In the genomic region with DNA sequence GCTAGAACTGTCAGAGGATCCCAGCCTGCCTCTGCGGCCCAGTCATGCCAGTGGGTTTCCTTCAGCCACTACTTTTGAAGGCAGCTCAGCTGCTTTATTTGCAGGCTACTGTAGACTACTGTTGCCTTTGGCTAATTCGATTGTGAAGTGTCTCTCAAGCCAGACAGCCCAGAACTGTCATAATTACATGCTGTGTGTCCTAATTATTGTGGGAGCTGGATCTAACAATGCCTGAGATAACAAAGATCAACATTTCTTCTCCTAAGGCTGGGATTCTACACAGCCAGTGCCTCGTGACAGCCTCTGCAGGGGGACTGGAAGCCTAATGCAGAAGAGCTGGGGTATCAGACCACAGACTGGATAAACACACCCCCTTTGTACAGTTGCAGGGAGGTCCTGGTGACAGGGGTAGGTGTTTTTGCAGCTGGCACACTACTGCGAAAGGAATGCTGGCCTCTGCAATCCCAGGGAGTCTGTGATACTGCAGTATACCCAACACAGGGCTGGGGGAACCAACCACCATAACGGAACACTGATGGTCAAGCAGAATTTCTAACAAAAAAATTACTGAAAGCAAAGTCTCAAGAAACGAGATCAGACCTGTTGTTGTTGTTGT, we compare ENCODE assay signal across 12 mouse cellular contexts.
DNase-seq lines count a peak whose midpoint lies in the region; ATAC-seq and TF ChIP-seq lines count a peak whose summit lies in the region.
"Had no signal": no experiment of that assay in that cellular context is flagged by ENCODE, and none has a peak within 500 bp of the region (broad histone marks: within the 10 kb centered on the region; RNA-seq: fewer than 3 reads in every experiment).

No protein-coding gene starts in this region.

- H3K27me3 ChIP-seq in heart, embryonic 14.5 days (ENCODE audit: control insufficient read depth, insufficient read depth, low read length), result no peaks in the 10 kb centered on the region
- no peaks in the 10 kb centered on the region for H3K27me3 ChIP-seq in heart, adult 2 months (ENCODE audit: control insufficient read depth, insufficient read depth, low read length)
- no peaks in the 10 kb centered on the region for H3K27me3 ChIP-seq in kidney, postnatal 0 days (ENCODE audit: insufficient read depth, low read length)
- no peaks in the 10 kb centered on the region for H3K27me3 ChIP-seq in limb, embryonic 13.5 days
- H3K27me3 ChIP-seq: embryonic facial prominence, embryonic 13.5 days had no signal

- no peak overlapping the region for H3K4me2 ChIP-seq in heart, embryonic 14.5 days (ENCODE audit: low read length)
- no peak overlapping the region for H3K4me2 ChIP-seq in kidney, postnatal 0 days (ENCODE audit: low read length)
- H3K4me2 ChIP-seq in limb, embryonic 13.5 days (replicated peaks), result no peak overlapping the region
- H3K4me2 ChIP-seq: embryonic facial prominence, embryonic 13.5 days had no signal

- TF ChIP-seq EP300 in heart, adult 2 months (IDR thresholded peaks at IDR 0.05; ENCODE audit: insufficient read depth, low read depth, low read length), result no peak

- DNase-seq in heart, adult 2 months, result no peak
- DNase-seq in kidney, postnatal 0 days (ENCODE audit: low spot score), result no peak
- DNase-seq in kidney, adult 9 months, result no peak
- DNase-seq in embryo, embryonic 10.5 days (ENCODE audit: low spot score), result peak; percentile 21
- DNase-seq in cerebellum, postnatal 36 days, result no peak
- DNase-seq: cerebellum, adult 2 months; lung, adult 18-20 months had no signal

- intact Hi-C loops in heart, adult 2 months (cut with DNase I), result no loop called here

- ATAC-seq in heart, embryonic 14.5 days (ENCODE audit: insufficient number of reproducible peaks, insufficient read depth, low FRiP score, low read depth), result 0 out of 2 replicates have a peak, but pooled peaks have one; percentile 60
- peak; percentile 57; the same call in 1 of the 2 replicates for ATAC-seq in kidney, postnatal 0 days (replicated peaks; ENCODE audit: low FRiP score, low read depth)
- peak; percentile 40 for ATAC-seq in limb, embryonic 13.5 days (ENCODE audit: low FRiP score, low read depth)
- ATAC-seq: intestine, embryonic 16.5 days had no signal

- peak overlapping the region in 1 of 2 experiments; percentile 42; a peak in 1 of 4 replicates for H3K27ac ChIP-seq in heart, embryonic 14.5 days (replicated peaks in 1 of 2; ENCODE audit: control insufficient read depth in 1 of 2, insufficient read depth in 1 of 2, low read depth in 2 of 2, low read length in 2 of 2)
- no peak overlapping the region for H3K27ac ChIP-seq in heart, adult 2 months
- no peak overlapping the region for H3K27ac ChIP-seq in kidney, postnatal 0 days
- no peak overlapping the region for H3K27ac ChIP-seq in limb, embryonic 13.5 days
- H3K27ac ChIP-seq: embryonic facial prominence, embryonic 13.5 days; layer of hippocampus, adult 2 months had no signal

- no peaks in the 10 kb centered on the region for H3K9me3 ChIP-seq in heart, embryonic 14.5 days (ENCODE audit: control insufficient read depth, low read length)
- H3K9me3 ChIP-seq in kidney, postnatal 0 days (replicated peaks; ENCODE audit: low read length), result no peaks in the 10 kb centered on the region
- no peaks in the 10 kb centered on the region for H3K9me3 ChIP-seq in limb, embryonic 13.5 days
- H3K9me3 ChIP-seq: embryonic facial prominence, embryonic 13.5 days had no signal

- H3K36me3 ChIP-seq in heart, embryonic 14.5 days (ENCODE audit: control insufficient read depth, insufficient read depth, low read length), result peaks cover 31% of the 10 kb centered on the region
- peaks cover 10% of the 10 kb centered on the region for H3K36me3 ChIP-seq in heart, adult 2 months (ENCODE audit: control insufficient read depth, insufficient read depth, low read length)
- peaks cover 16% of the 10 kb centered on the region; the same call in 1 of the 2 replicates for H3K36me3 ChIP-seq in kidney, postnatal 0 days (ENCODE audit: insufficient read depth, low read length)
- peaks cover 30% of the 10 kb centered on the region for H3K36me3 ChIP-seq in limb, embryonic 13.5 days

- peaks cover 6% of the 10 kb centered on the region; the same call in 1 of the 2 replicates for H3K79me2 ChIP-seq in heart, adult 2 months (replicated peaks; ENCODE audit: control insufficient read depth, insufficient read depth, low read length)

- H3K4me1 ChIP-seq in heart, embryonic 14.5 days (ENCODE audit: control insufficient read depth in 2 of 2, insufficient read depth in 2 of 2, low read length in 2 of 2), result peaks cover 20 to 53% of the 10 kb centered on the region in 2 experiments
- peaks cover 15% of the 10 kb centered on the region for H3K4me1 ChIP-seq in heart, adult 2 months (ENCODE audit: control insufficient read depth, insufficient read depth, low read length)
- no peaks in the 10 kb centered on the region for H3K4me1 ChIP-seq in kidney, postnatal 0 days (replicated peaks; ENCODE audit: insufficient read depth, low read length)
- H3K4me1 ChIP-seq in limb, embryonic 13.5 days, result no peaks in the 10 kb centered on the region

- H3K4me3 ChIP-seq in heart, embryonic 14.5 days (ENCODE audit: control insufficient read depth in 1 of 2, insufficient read depth in 1 of 2, low read depth in 1 of 2, low read length in 2 of 2), result no peak overlapping the region
- no peak overlapping the region for H3K4me3 ChIP-seq in heart, adult 2 months
- no peak overlapping the region for H3K4me3 ChIP-seq in kidney, postnatal 0 days (replicated peaks; ENCODE audit: low read depth, low read length)
- no peak overlapping the region for H3K4me3 ChIP-seq in limb, embryonic 13.5 days
- H3K4me3 ChIP-seq: embryonic facial prominence, embryonic 13.5 days; layer of hippocampus, adult 2 months had no signal

- TF ChIP-seq POLR2A in heart, adult 2 months (IDR thresholded peaks at IDR 0.05; ENCODE audit: insufficient read depth, low read depth, low read length), result no peak

- no peak overlapping the region for H3K9ac ChIP-seq in heart, embryonic 14.5 days (ENCODE audit: low read length)
- H3K9ac ChIP-seq in heart, adult 2 months (ENCODE audit: low read depth, low read length), result no peak overlapping the region
- H3K9ac ChIP-seq in kidney, postnatal 0 days (ENCODE audit: low read depth, low read length), result no peak overlapping the region
- no peak overlapping the region for H3K9ac ChIP-seq in limb, embryonic 13.5 days
- H3K9ac ChIP-seq: embryonic facial prominence, embryonic 13.5 days had no signal

- no peak for TF ChIP-seq CTCF in heart, adult 2 months (IDR thresholded peaks at IDR 0.05)
- no peak for TF ChIP-seq CTCF in kidney, postnatal 0 days (IDR thresholded peaks at IDR 0.05; ENCODE audit: low read depth)

- WGBS in heart, embryonic 14.5 days, result 43% methylated on average over 6 of the region's 6 CpGs
- WGBS in heart, adult 2 months, result 66% methylated on average over 6 of the region's 6 CpGs
- 70% methylated on average over 6 of the region's 6 CpGs for WGBS in kidney, postnatal 0 days
- WGBS in limb, embryonic 13.5 days, result 72% methylated on average over 6 of the region's 6 CpGs
